Mouse (Mus musculus): ENCODE measurements around the gene Map3k14. TPM values are rescaled to one million over a fixed set of nuclear protein-coding genes. Genes with fewer than 3 reads are reported as not detected.

The Map3k14 gene
- polyA plus RNA-seq, 1 experiment, result 5.0 TPM

DNA sequence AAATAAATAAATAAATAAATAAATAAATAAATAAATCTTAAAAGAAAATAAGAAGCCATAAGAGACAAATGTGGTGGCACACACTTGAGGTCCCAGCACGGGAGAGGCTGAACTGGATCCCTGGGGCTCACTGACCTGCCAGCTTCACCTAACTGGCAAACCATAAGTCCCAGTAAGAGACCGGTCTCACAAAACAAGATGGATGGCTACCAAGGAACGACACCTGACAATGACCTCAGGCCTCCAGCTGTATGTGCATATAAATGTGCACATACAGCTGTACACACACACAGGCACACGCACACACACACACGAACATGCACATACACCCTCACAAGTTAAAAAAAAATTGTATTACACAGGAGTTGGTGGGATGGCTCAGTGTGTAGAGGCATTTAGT is 19.6 kb upstream of the Map3k14 start:
- no peak for TF ChIP-seq GATA1 (IDR thresholded peaks at IDR 0.05; ENCODE audit: low read length)

DNA sequence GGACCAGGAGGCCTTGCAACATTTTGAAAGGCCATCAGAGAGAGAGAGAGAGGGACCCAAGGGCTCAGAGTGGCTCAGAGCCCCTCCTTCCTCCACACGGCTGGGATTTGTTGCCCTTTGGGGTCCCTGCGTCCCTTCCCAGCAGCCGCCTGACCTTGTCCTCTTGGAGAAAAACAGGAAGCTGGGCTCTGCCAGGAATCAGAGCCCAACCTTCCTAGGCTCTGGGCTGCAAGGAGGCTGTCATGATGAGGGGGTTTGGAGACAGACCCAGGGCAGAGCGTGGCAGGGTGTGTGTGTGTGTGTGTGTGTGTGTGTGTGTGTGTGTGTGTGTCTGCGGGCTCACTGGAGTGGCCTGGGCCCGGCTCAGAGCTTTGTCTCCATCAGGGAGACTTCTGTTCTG is 18.7 kb upstream of the Map3k14 start:
- TF ChIP-seq GATA1 (IDR thresholded peaks at IDR 0.05; ENCODE audit: low read length), result no peak

DNA sequence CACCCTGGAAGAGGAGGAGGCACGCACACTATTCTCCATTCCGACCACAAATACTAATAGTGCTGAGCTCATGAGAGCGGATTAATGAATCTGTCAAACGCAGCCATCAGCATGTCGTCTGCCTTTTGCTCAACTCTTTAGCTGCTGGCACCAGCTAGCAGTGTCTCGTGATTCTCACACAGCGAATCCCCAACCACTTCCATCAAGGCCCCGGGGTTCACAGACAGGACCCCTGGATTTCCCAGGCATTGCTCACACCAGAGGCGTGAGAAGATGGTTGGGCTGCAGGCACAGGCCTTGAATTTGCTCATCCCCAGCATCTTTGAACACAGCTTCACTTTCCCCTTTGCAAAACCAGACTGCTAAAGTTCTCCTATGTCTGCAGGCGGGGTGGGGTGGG is 18.0 kb upstream of the Map3k14 start:
- no peak for TF ChIP-seq GATA1 (IDR thresholded peaks at IDR 0.05; ENCODE audit: low read length)

DNA sequence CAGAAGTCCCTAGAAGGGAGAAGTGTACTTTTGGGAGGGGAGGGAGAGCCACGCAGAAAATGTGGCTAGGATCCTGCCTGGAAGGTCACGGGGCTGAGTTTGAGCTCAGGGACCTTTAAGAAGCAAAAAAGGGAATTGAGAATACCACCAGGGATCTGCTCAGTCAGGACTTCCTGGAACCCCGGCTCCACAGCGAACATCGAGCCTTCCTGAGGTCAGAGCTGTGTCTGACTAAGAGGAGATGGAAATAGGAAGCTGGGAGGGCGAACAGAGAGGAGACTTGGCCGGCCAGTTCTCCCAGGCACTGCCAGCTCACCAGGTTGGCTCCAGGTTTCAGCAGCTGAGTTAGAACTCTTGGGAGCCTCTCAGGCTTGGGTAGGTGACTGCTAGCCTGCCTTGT is 14.5 kb upstream of the Map3k14 start:
- no peak for TF ChIP-seq GATA1 (IDR thresholded peaks at IDR 0.05; ENCODE audit: low read length)

DNA sequence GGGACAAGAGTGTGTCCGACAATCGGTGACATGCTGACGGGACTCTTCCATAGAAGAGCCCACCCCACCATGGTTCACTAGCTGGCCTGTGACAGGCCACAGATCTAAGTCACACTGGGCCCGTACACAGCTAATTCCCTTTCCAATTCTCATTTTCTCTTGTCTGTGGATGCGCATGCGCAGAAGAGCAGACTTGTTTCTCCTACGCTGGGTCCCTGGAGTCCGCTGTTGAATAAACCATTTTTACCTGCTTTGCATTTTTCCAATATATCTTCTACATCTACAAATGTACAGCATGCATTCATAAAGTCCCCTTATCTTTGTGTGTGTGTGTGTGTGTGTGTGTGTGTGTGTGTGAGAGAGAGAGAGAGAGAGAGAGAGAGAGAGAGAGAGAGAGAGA is 9.2 kb upstream of the Map3k14 start:
- TF ChIP-seq GATA1 (IDR thresholded peaks at IDR 0.05; ENCODE audit: low read length), result no peak

DNA sequence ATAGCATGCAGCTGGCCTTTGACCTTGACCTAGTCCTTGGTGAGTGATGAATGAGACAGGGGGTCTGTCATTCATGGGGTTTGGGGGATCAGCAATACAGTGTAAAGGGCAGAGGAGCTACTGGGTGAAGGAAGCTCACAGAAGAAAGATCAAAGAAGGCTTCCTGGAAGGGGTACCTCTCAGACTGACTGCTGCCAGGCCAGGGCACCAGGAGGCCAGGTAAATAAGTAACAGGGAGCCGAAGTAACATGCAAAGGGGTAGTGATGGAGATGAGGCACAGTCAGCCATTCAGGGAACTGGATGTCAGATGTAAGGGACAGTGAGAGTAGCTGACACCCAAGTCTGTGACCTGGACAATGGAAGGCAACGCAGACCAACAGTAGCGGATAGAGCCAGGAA is 5.6 kb upstream of the Map3k14 start:
- TF ChIP-seq GATA1 (IDR thresholded peaks at IDR 0.05; ENCODE audit: low read length), result no peak

DNA sequence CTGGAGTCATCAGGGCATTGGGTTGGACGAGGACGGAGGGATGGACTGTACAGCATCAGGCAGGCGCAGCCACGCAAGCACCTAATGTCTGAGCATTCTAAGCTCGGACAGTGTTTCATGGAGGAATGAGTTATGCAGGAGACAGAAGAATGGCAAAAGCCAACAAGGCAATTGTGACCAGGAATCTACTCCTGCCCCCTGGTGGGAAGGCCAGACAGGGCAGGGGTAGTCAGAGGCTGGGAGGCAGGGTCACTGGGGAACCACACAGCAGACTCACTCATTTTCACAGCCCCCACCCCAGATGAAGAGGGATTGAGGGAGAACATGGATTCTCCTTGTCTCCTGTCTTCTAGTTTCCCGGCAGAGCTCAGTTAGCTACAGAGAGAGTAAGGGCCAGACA is 4.7 kb upstream of the Map3k14 start:
- no peak for TF ChIP-seq GATA1 (IDR thresholded peaks at IDR 0.05; ENCODE audit: low read length)

DNA sequence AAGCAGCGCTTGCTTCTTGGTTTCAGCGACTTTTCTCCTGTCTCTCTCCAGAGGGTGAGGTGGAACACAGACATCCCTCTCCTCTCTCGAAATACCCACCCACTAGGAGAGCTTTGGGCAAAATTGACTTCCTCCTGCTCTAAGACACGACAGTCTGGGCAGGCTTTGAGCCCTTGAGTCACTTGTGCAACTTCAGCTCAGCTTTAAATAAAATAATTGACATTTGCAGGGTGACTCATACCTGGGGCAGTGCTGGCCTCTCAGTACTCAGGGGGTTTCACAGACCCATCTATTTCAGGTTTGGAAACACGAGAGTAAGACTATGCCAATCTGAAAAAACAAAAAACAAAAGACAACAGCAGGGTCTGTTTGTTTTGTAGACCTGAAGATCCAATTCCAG is 2.2 kb upstream of the Map3k14 start:
- no peak for TF ChIP-seq GATA1 (IDR thresholded peaks at IDR 0.05; ENCODE audit: low read length)

DNA sequence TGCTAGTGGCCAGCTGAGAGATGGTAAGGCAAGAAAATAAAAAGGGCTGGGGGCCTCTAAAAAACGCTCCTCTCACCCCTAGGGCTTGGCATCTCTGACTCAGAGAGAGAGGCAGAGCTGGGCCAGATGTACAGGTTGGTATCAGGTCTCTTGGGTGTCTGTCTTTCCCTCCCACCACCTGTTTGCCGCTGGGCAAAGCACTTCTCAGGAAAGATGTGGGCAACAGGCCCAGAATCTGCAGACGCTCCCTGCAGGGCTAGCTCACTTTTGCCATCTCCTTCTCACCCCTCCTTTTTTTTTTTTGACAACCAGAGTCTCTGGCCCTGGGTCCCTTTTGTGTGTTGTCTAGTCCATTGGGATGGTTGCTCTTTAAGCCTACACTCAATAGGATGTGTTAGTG is 1.6 kb upstream of the Map3k14 start:
- TF ChIP-seq GATA1 (IDR thresholded peaks at IDR 0.05; ENCODE audit: low read length), result no peak

DNA sequence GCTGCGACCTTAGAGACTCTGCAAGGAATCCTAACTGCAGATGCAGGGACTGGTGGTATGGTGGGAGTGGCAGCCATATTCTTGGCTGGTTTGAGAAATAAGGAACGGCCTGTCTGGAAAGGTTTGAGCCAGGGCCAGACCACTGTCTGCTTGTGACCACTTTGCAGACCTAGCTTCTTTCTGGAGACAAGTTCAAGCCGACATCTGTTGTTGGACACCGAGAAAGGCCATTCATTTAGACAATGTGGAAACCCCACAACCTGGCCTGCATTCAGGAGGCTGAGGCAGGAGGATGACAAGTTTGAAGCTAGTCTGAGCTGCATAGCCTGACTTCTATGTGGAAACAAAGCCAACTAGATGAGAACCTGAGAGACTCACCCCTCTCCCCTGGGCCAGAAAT is 1.1 kb upstream of the Map3k14 start:
- TF ChIP-seq GATA1 (IDR thresholded peaks at IDR 0.05; ENCODE audit: low read length), result no peak

DNA sequence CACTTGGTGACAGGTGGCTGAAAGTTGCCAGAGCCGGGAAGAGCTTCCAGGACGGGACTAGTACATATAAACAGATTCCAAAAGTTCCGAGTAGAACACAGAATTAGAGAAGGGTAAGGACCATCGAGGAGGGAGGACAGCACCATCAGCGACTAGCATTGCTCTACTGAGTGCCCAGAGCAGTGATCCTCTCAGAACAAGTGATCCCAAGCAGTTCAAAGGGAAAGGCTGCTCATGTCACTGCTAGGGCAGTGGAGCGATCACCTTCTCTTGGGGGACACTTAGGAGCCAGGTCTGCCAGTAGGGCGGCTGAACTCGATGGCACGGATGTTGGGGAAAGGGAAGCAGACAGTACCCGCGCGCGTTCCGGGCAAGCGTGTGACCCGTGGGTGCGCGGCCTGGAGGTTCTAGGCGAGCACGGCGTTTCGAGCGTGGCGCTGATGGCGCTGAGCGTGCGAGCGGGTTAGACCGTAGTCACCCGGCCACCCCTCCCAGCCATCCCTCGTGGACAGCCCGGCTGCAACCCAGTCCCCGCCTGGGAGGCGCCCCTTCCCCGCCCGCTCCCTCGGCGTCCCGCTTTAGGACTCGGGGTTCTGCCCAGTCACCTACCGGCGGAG is 435 bp downstream of the Map3k14 start:
- no peak for TF ChIP-seq GATA1 (IDR thresholded peaks at IDR 0.05; ENCODE audit: low read length)

DNA sequence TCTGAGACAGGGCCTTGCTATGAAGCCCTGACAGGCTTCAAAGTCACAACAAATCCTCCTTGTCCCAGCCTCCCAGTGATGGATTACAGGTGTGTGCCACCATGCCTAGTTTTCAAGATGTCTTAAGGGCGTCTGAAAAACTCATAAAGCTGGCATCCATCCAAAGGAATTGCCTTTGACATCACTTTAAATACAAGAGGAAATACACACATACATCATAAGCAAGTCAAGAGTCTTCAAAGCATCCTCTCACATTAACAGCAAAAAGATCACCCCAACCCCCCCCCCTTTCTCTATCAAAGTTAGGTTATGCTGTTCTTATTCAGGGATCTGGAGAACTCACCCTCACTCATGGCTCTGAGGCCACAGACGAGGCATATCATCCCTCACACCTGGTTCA is 1.4 kb downstream of the Map3k14 start:
- TF ChIP-seq GATA1 (IDR thresholded peaks at IDR 0.05; ENCODE audit: low read length), result no peak

DNA sequence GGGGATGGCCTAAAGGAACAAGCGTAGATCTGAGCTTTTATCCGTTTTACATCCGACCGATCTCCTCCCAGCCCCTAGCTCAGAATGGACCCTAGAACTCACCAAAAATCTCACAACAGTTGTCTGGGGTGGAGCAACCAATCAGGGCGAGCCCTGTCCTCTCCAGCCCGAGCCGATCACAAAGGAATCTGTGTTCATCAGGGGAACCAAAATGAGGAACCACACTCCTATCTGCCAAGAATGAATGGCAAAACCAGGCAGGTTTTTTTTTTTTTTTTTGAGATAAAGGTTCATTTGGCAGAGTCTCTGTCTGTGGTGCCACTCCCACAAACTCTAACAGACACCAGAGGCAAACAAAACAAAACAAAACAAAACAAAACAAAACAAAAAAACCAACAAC is 2.1 kb downstream of the Map3k14 start:
- TF ChIP-seq GATA1 (IDR thresholded peaks at IDR 0.05; ENCODE audit: low read length), result peak; percentile 20

DNA sequence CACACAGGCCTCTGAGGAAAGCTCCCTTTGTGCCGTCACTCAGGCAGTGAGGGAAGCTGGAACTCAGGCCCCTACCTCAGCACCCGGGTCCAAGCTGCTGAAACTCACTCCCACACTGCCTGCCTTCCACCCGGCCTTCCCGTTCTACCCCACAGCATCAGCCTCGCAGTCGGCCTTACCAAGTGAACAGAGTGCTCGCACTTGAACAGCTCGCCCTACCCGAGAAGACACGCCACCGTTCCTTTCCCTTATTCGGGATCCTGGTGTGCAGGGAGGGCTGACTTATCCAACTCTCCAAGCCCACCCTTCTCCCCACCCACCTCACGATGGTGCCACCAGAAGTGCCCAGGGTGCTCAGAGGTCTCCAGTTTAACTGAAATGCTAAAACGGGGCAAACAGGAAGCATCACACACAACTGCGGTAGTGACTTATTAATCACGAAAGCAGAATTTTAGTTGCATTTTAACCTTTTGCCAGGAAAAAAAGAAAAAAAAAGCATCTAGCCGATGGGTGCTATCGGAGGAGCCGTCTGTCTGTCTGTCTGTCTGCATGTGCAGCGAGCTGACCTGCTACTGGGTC is 2.8 kb downstream of the Map3k14 start:
- TF ChIP-seq GATA1 (IDR thresholded peaks at IDR 0.05; ENCODE audit: low read length), result no peak

DNA sequence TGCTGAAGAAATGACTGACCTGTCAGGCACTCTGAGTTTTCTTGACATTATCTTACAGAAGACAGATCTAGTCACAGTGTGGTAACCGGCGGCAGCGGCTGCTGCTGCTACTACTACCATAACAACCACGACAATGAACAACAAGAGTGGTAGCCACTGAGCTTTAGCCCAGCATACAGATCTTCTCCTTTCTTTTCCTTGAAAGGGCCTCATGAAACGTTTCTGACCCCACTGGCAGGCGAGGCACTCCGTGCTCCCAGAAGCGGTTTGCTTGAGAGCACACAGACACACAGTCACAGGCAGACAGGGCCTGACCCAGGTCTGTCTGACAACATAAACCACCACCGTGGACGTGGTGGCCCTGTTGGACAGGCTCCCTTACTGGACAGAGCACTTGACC is 3.7 kb downstream of the Map3k14 start:
- TF ChIP-seq GATA1 (IDR thresholded peaks at IDR 0.05; ENCODE audit: low read length), result no peak

DNA sequence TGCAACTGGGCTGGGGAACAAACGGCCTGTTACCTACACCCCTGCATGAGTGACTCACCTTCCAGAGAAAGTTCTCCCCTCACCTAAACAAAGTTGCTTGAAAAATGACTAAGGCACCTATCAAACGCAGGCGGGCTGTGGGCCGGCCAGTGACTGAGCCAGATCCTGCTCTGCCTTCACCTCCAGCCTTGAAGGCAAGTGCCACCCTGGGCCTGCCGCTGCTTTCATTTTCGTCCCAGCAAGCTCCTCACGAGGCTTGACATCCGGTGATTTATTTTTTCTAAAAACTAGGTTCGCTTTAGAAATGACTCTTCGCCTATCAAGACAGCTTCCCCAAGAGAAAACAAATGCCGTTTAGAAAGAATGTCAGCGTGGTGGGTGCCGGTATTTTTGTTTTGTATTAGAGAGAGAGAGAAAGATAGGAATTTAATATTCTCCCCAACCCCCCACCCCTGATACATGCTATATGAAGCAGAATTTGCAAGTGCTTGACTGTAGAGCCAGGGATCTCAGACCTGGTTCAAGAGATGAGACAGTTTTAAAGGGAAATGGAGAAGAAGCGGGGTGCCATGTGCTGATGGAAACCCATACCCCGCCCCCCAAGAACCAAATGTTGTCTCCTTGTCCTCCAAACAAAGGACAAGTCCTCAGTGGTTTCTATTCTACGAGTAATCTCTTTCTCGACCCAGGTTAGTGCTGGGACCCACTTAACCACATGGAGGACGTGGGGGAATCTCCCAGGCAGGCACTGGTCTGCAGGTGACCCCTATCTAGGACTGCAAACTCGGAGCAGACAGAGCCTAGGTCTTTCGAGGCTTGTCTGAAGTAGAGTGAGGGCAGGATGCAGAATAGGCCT is 4.6 kb downstream of the Map3k14 start:
- TF ChIP-seq GATA1 (IDR thresholded peaks at IDR 0.05; ENCODE audit: low read length), result no peak

All from G1E-ER4 (cell line).